Mouse (Mus musculus): ENCODE measurements around the gene Arhgap31. TPM values are rescaled to one million over a fixed set of nuclear protein-coding genes. Genes with fewer than 3 reads are reported as not detected.

The Arhgap31 gene
- polyA plus RNA-seq, 1 experiment from 2014 or later = 6.3 TPM

GRCm38 (mm10) chr16:38598986-38599680, 113.9 kb downstream of the Arhgap31 start:
- no peak for ATAC-seq (ENCODE audit: low FRiP score, low TSS enrichment)
- Histone ChIP-seq H3K4me1 (ENCODE audit: control insufficient read depth, insufficient read depth, low read length) (no peaks in the 10 kb centered on the region), H3K4me2 (ENCODE audit: low read length) (no peak overlapping the region), H3K9ac (replicated peaks; ENCODE audit: low read length) (no peak overlapping the region), H3K27me3 (ENCODE audit: control insufficient read depth, insufficient read depth, low read length) (no peaks in the 10 kb centered on the region), H3K4me3 (replicated peaks; ENCODE audit: low read depth, low read length) (no peak overlapping the region), H3K27ac (replicated peaks; ENCODE audit: low read depth, low read length) (no peak overlapping the region), H3K36me3 (ENCODE audit: control insufficient read depth, insufficient read depth, low read length) (no peaks in the 10 kb centered on the region), H3K9me3 (ENCODE audit: control insufficient read depth, low read length) (no peaks in the 10 kb centered on the region)
- no peak for DNase-seq
- 80% methylated on average over 11 of the region's 11 CpGs for WGBS

- no peak overlapping the region for H3K27ac ChIP-seq (replicated peaks; ENCODE audit: low read depth, low read length)
- no peaks in the 10 kb centered on the region for H3K9me3 ChIP-seq (ENCODE audit: control insufficient read depth, low read length)
- ATAC-seq (ENCODE audit: low FRiP score, low TSS enrichment) (no peak), DNase-seq (no peak)
- H3K4me1 ChIP-seq (ENCODE audit: control insufficient read depth, insufficient read depth, low read length) = no peaks in the 10 kb centered on the region
- no peaks in the 10 kb centered on the region for H3K27me3 ChIP-seq (ENCODE audit: control insufficient read depth, insufficient read depth, low read length)
- no peak overlapping the region for H3K4me2 ChIP-seq (ENCODE audit: low read length)
- 92% methylated on average over 2 of the region's 2 CpGs for WGBS
- H3K4me3 ChIP-seq (replicated peaks; ENCODE audit: low read depth, low read length) = no peak overlapping the region
- peaks cover 8% of the 10 kb centered on the region for H3K36me3 ChIP-seq (ENCODE audit: control insufficient read depth, insufficient read depth, low read length)
- H3K9ac ChIP-seq (replicated peaks; ENCODE audit: low read length) = no peak overlapping the region
Observed at GRCm38 (mm10) chr16:38596651-38597050, 116.4 kb downstream of the Arhgap31 start.

- DNase-seq (no peak), ATAC-seq (ENCODE audit: low FRiP score, low TSS enrichment) (no peak)
- no peak overlapping the region for H3K4me2 ChIP-seq (ENCODE audit: low read length)
- H3K9ac ChIP-seq (replicated peaks; ENCODE audit: low read length) = no peak overlapping the region
- 89% methylated on average over 2 of the region's 2 CpGs for WGBS
- no peaks in the 10 kb centered on the region for H3K9me3 ChIP-seq (ENCODE audit: control insufficient read depth, low read length)
- no peaks in the 10 kb centered on the region for H3K4me1 ChIP-seq (ENCODE audit: control insufficient read depth, insufficient read depth, low read length)
- no peaks in the 10 kb centered on the region for H3K27me3 ChIP-seq (ENCODE audit: control insufficient read depth, insufficient read depth, low read length)
- H3K4me3 ChIP-seq (replicated peaks; ENCODE audit: low read depth, low read length) = no peak overlapping the region
- no peak overlapping the region for H3K27ac ChIP-seq (replicated peaks; ENCODE audit: low read depth, low read length)
- peaks cover 14% of the 10 kb centered on the region for H3K36me3 ChIP-seq (ENCODE audit: control insufficient read depth, insufficient read depth, low read length)
Observed at GRCm38 (mm10) chr16:38596099-38596498, 117.0 kb downstream of the Arhgap31 start.

- 97% methylated on average over 1 of the region's 1 CpGs for WGBS
- no peak overlapping the region for H3K4me3 ChIP-seq (replicated peaks; ENCODE audit: low read depth, low read length)
- H3K27me3 ChIP-seq (ENCODE audit: control insufficient read depth, insufficient read depth, low read length) = no peaks in the 10 kb centered on the region
- H3K36me3 ChIP-seq (ENCODE audit: control insufficient read depth, insufficient read depth, low read length) = peaks cover 25% of the 10 kb centered on the region
- H3K9ac ChIP-seq (replicated peaks; ENCODE audit: low read length) = no peak overlapping the region
- H3K4me1 ChIP-seq (ENCODE audit: control insufficient read depth, insufficient read depth, low read length) = no peaks in the 10 kb centered on the region
- no peak overlapping the region for H3K27ac ChIP-seq (replicated peaks; ENCODE audit: low read depth, low read length)
- H3K9me3 ChIP-seq (ENCODE audit: control insufficient read depth, low read length) = no peaks in the 10 kb centered on the region
- ATAC-seq (ENCODE audit: low FRiP score, low TSS enrichment) (no peak), DNase-seq (no peak)
- H3K4me2 ChIP-seq (ENCODE audit: low read length) = no peak overlapping the region
Observed at GRCm38 (mm10) chr16:38594435-38594834, 118.6 kb downstream of the Arhgap31 start.

- no peak overlapping the region for H3K4me2 ChIP-seq (ENCODE audit: low read length)
- H3K27ac ChIP-seq (replicated peaks; ENCODE audit: low read depth, low read length) = no peak overlapping the region
- peaks cover 38% of the 10 kb centered on the region for H3K36me3 ChIP-seq (ENCODE audit: control insufficient read depth, insufficient read depth, low read length)
- no peak overlapping the region for H3K9ac ChIP-seq (replicated peaks; ENCODE audit: low read length)
- no peak for DNase-seq
- no peaks in the 10 kb centered on the region for H3K4me1 ChIP-seq (ENCODE audit: control insufficient read depth, insufficient read depth, low read length)
- no peak for ATAC-seq (ENCODE audit: low FRiP score, low TSS enrichment)
- H3K4me3 ChIP-seq (replicated peaks; ENCODE audit: low read depth, low read length) = no peak overlapping the region
- WGBS = 97% methylated on average over 4 of the region's 4 CpGs
- no peaks in the 10 kb centered on the region for H3K27me3 ChIP-seq (ENCODE audit: control insufficient read depth, insufficient read depth, low read length)
- H3K9me3 ChIP-seq (ENCODE audit: control insufficient read depth, low read length) = no peaks in the 10 kb centered on the region
Observed at GRCm38 (mm10) chr16:38592946-38593345, 120.1 kb downstream of the Arhgap31 start.

GRCm38 (mm10) chr16:38592026-38592678, 120.9 kb downstream of the Arhgap31 start:
- Histone ChIP-seq H3K4me1 (ENCODE audit: control insufficient read depth, insufficient read depth, low read length) (no peaks in the 10 kb centered on the region), H3K9ac (replicated peaks; ENCODE audit: low read length) (no peak overlapping the region), H3K4me2 (ENCODE audit: low read length) (no peak overlapping the region), H3K36me3 (ENCODE audit: control insufficient read depth, insufficient read depth, low read length) (peaks cover 44% of the 10 kb centered on the region), H3K4me3 (replicated peaks; ENCODE audit: low read depth, low read length) (no peak overlapping the region), H3K27ac (replicated peaks; ENCODE audit: low read depth, low read length) (no peak overlapping the region), H3K9me3 (ENCODE audit: control insufficient read depth, low read length) (no peaks in the 10 kb centered on the region), H3K27me3 (ENCODE audit: control insufficient read depth, insufficient read depth, low read length) (no peaks in the 10 kb centered on the region)
- 92% methylated on average over 12 of the region's 12 CpGs for WGBS
- ATAC-seq (ENCODE audit: low FRiP score, low TSS enrichment) (no peak), DNase-seq (no peak)

- Histone ChIP-seq H3K36me3 (ENCODE audit: control insufficient read depth, insufficient read depth, low read length) (peaks cover 51% of the 10 kb centered on the region), H3K27ac (replicated peaks; ENCODE audit: low read depth, low read length) (no peak overlapping the region), H3K27me3 (ENCODE audit: control insufficient read depth, insufficient read depth, low read length) (no peaks in the 10 kb centered on the region), H3K4me1 (ENCODE audit: control insufficient read depth, insufficient read depth, low read length) (no peaks in the 10 kb centered on the region), H3K9me3 (ENCODE audit: control insufficient read depth, low read length) (no peaks in the 10 kb centered on the region), H3K4me3 (replicated peaks; ENCODE audit: low read depth, low read length) (no peak overlapping the region), H3K9ac (replicated peaks; ENCODE audit: low read length) (no peak overlapping the region), H3K4me2 (ENCODE audit: low read length) (no peak overlapping the region)
- DNase-seq (no peak), ATAC-seq (ENCODE audit: low FRiP score, low TSS enrichment) (no peak)
- 89% methylated on average over 3 of the region's 3 CpGs for WGBS
Observed at GRCm38 (mm10) chr16:38591506-38591905, 121.6 kb downstream of the Arhgap31 start.

- WGBS = 95% methylated on average over 4 of the region's 4 CpGs
- ATAC-seq (ENCODE audit: low FRiP score, low TSS enrichment) (no peak), DNase-seq (no peak)
- H3K9ac ChIP-seq (replicated peaks; ENCODE audit: low read length) = no peak overlapping the region
- no peaks in the 10 kb centered on the region for H3K9me3 ChIP-seq (ENCODE audit: control insufficient read depth, low read length)
- peaks cover 88% of the 10 kb centered on the region for H3K36me3 ChIP-seq (ENCODE audit: control insufficient read depth, insufficient read depth, low read length)
- no peaks in the 10 kb centered on the region for H3K4me1 ChIP-seq (ENCODE audit: control insufficient read depth, insufficient read depth, low read length)
- no peak overlapping the region for H3K27ac ChIP-seq (replicated peaks; ENCODE audit: low read depth, low read length)
- no peak overlapping the region for H3K4me3 ChIP-seq (replicated peaks; ENCODE audit: low read depth, low read length)
- no peak overlapping the region for H3K4me2 ChIP-seq (ENCODE audit: low read length)
- no peaks in the 10 kb centered on the region for H3K27me3 ChIP-seq (ENCODE audit: control insufficient read depth, insufficient read depth, low read length)
Observed at GRCm38 (mm10) chr16:38587572-38587971, 125.5 kb downstream of the Arhgap31 start.

- Histone ChIP-seq H3K27me3 (ENCODE audit: control insufficient read depth, insufficient read depth, low read length) (no peaks in the 10 kb centered on the region), H3K27ac (replicated peaks; ENCODE audit: low read depth, low read length) (no peak overlapping the region), H3K4me1 (ENCODE audit: control insufficient read depth, insufficient read depth, low read length) (no peaks in the 10 kb centered on the region), H3K4me3 (replicated peaks; ENCODE audit: low read depth, low read length) (no peak overlapping the region), H3K36me3 (ENCODE audit: control insufficient read depth, insufficient read depth, low read length) (peaks cover 88% of the 10 kb centered on the region), H3K9ac (replicated peaks; ENCODE audit: low read length) (no peak overlapping the region), H3K9me3 (ENCODE audit: control insufficient read depth, low read length) (no peaks in the 10 kb centered on the region), H3K4me2 (ENCODE audit: low read length) (no peak overlapping the region)
- DNase-seq (no peak), ATAC-seq (ENCODE audit: low FRiP score, low TSS enrichment) (no peak)
- 94% methylated on average over 5 of the region's 5 CpGs for WGBS
Observed at GRCm38 (mm10) chr16:38587163-38587562, 125.9 kb downstream of the Arhgap31 start.

Measured in midbrain, embryonic 14.5 days (tissue).